Mouse (Mus musculus): ENCODE data around the gene Pde6b. TPM values are rescaled to one million over a fixed set of nuclear protein-coding genes. Genes with fewer than 3 reads are reported as not detected.

Pde6b gene
- polyA plus RNA-seq, 1 experiment from 2014 or later: 0.62 TPM

GRCm38 (mm10) chr5:108448785-108449668 lies 60.8 kb downstream of the Pde6b start, which contains the start of gene Mfsd7a:
TSS of gene Mfsd7a (minus strand) at chr5:108448891.
- Histone ChIP-seq H3K4me3 (peak within 1 kb of the TSS; percentile 42), H3K9me3 (no peaks in the 10 kb centered on the region), H3K4me1 (peaks cover 8% of the 10 kb centered on the region; the same call in 1 of the 2 replicates), H3K36me3 (no peaks in the 10 kb centered on the region), H3K27me3 (peaks cover 34% of the 10 kb centered on the region), H3K27ac (no peak within 1 kb of the TSS), H3K4me2 (peak within 1 kb of the TSS; percentile 69), H3K9ac (peak within 1 kb of the TSS; percentile 64)
- WGBS: 12% methylated on average over 24 of the region's 24 CpGs
- ATAC-seq (ENCODE audit: insufficient number of reproducible peaks, insufficient read depth, low FRiP score, low TSS enrichment, low read depth): peak; percentile 79

- no peak for ATAC-seq (ENCODE audit: insufficient number of reproducible peaks, insufficient read depth, low FRiP score, low TSS enrichment, low read depth)
- H3K9ac ChIP-seq: no peak overlapping the region
- no peak overlapping the region for H3K27ac ChIP-seq
- no peak overlapping the region for H3K4me3 ChIP-seq
- WGBS: 77% methylated on average over 8 of the region's 8 CpGs
- H3K27me3 ChIP-seq: peaks cover 27% of the 10 kb centered on the region
- H3K36me3 ChIP-seq: no peaks in the 10 kb centered on the region
- peaks cover 8% of the 10 kb centered on the region; the same call in 1 of the 2 replicates for H3K4me1 ChIP-seq
- no peaks in the 10 kb centered on the region for H3K9me3 ChIP-seq
- no peak overlapping the region for H3K4me2 ChIP-seq
Measured at GRCm38 (mm10) chr5:108450837-108451540, 62.8 kb downstream of the Pde6b start.

- ATAC-seq (ENCODE audit: insufficient number of reproducible peaks, insufficient read depth, low FRiP score, low TSS enrichment, low read depth): no peak
- H3K9ac ChIP-seq: no peak overlapping the region
- no peaks in the 10 kb centered on the region for H3K9me3 ChIP-seq
- H3K36me3 ChIP-seq: no peaks in the 10 kb centered on the region
- peaks cover 8% of the 10 kb centered on the region; the same call in 1 of the 2 replicates for H3K4me1 ChIP-seq
- H3K27ac ChIP-seq: no peak overlapping the region
- WGBS: 82% methylated on average over 1 of the region's 1 CpGs
- no peak overlapping the region for H3K4me3 ChIP-seq
- H3K4me2 ChIP-seq: no peak overlapping the region
- H3K27me3 ChIP-seq: peaks cover 21% of the 10 kb centered on the region
Measured at GRCm38 (mm10) chr5:108451611-108452010, 63.4 kb downstream of the Pde6b start.

DNA sequence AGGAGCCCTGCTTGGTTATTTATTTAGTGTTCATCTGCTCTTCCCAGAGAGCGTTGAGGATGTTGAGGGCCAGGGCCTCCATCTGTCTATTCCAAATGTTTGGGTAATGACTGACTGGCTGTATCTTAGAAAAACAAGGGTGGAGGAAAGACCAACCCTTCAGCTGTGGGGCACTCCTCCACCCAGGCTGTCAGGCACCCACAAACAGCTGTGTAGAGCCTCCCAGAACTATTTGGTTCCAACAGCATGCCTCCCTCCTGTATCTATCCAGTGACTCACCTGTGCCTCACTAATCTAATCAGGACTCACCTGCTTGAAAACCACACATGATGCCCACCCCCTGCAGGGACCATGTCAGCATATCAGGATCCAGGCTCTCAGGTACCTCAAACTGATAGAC lies 64.2 kb downstream of the Pde6b start:
- Histone ChIP-seq H3K4me1 (peaks cover 8% of the 10 kb centered on the region; the same call in 1 of the 2 replicates), H3K27me3 (peaks cover 13% of the 10 kb centered on the region), H3K9ac (no peak overlapping the region), H3K9me3 (no peaks in the 10 kb centered on the region), H3K36me3 (no peaks in the 10 kb centered on the region), H3K4me2 (no peak overlapping the region), H3K4me3 (no peak overlapping the region), H3K27ac (no peak overlapping the region)
- 90% methylated on average over 1 of the region's 1 CpGs for WGBS
- no peak for ATAC-seq (ENCODE audit: insufficient number of reproducible peaks, insufficient read depth, low FRiP score, low TSS enrichment, low read depth)

DNA sequence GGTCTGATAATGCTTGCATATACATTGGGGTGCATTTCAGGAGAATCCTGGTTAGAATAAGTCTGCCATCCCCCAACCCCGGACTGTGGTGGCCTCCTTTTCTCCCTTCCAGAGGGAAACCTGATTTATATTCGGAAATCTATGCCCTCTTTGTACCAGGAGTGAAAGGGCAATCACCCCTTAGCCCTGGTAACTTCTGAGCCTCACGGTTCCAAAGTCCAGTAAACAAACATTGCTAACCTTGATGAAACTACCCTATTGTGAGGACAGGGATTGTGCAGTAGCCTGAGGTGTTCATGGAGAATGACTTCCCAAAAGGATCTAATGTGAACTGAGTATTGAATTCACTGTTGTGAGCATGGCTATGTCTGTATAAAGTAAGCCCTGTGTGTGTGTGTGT lies 65.9 kb downstream of the Pde6b start:
- H3K4me3 ChIP-seq: no peak overlapping the region
- peaks cover 3% of the 10 kb centered on the region; the same call in 1 of the 2 replicates for H3K4me1 ChIP-seq
- no peaks in the 10 kb centered on the region for H3K9me3 ChIP-seq
- no peak overlapping the region for H3K9ac ChIP-seq
- H3K27ac ChIP-seq: no peak overlapping the region
- H3K27me3 ChIP-seq: 0 out of 2 replicates have a peak, but pooled peaks cover 9% of the 10 kb centered on the region
- no peaks in the 10 kb centered on the region for H3K36me3 ChIP-seq
- no peak overlapping the region for H3K4me2 ChIP-seq
- WGBS: 33% methylated on average over 3 of the region's 3 CpGs
- no peak for ATAC-seq (ENCODE audit: insufficient number of reproducible peaks, insufficient read depth, low FRiP score, low TSS enrichment, low read depth)

GRCm38 (mm10) chr5:108458706-108459105 lies 70.5 kb downstream of the Pde6b start:
- 81% methylated on average over 2 of the region's 2 CpGs for WGBS
- Histone ChIP-seq H3K4me3 (no peak overlapping the region), H3K27ac (no peak overlapping the region), H3K9ac (no peak overlapping the region), H3K36me3 (no peaks in the 10 kb centered on the region), H3K4me2 (no peak overlapping the region), H3K9me3 (no peaks in the 10 kb centered on the region), H3K27me3 (0 out of 2 replicates have a peak, but pooled peaks cover 9% of the 10 kb centered on the region), H3K4me1 (peaks cover 22% of the 10 kb centered on the region)
- no peak for ATAC-seq (ENCODE audit: insufficient number of reproducible peaks, insufficient read depth, low FRiP score, low TSS enrichment, low read depth)

DNA sequence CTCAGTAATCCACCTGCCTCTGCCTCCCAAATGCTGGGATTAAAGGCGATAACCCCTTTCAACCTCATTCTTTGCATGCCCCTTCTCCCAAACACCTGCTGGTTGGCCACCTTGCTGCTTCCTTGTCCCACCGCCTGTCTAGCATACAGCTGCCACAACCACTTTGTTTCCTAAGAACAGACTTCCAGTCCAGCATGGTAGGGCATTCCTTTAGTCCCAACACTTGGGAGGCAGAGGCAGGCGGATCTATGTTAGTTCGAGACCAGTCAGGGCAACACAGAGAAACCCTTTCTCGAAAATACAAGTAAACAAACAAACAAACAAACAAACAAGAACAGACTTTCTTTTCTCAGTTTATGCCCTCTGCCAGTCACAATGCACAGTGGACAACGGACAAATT lies 72.3 kb downstream of the Pde6b start:
- ATAC-seq (ENCODE audit: insufficient number of reproducible peaks, insufficient read depth, low FRiP score, low TSS enrichment, low read depth): no peak
- peak overlapping the region; percentile 99 for H3K4me2 ChIP-seq
- no peaks in the 10 kb centered on the region for H3K9me3 ChIP-seq
- H3K4me3 ChIP-seq: peak overlapping the region; percentile 94
- H3K9ac ChIP-seq: peak overlapping the region; percentile 99
- WGBS: 37% methylated on average over 6 of the region's 6 CpGs
- no peak overlapping the region for H3K27ac ChIP-seq
- no peaks in the 10 kb centered on the region for H3K36me3 ChIP-seq
- 0 out of 2 replicates have a peak, but pooled peaks cover 9% of the 10 kb centered on the region for H3K27me3 ChIP-seq
- peaks cover 26% of the 10 kb centered on the region for H3K4me1 ChIP-seq

DNA sequence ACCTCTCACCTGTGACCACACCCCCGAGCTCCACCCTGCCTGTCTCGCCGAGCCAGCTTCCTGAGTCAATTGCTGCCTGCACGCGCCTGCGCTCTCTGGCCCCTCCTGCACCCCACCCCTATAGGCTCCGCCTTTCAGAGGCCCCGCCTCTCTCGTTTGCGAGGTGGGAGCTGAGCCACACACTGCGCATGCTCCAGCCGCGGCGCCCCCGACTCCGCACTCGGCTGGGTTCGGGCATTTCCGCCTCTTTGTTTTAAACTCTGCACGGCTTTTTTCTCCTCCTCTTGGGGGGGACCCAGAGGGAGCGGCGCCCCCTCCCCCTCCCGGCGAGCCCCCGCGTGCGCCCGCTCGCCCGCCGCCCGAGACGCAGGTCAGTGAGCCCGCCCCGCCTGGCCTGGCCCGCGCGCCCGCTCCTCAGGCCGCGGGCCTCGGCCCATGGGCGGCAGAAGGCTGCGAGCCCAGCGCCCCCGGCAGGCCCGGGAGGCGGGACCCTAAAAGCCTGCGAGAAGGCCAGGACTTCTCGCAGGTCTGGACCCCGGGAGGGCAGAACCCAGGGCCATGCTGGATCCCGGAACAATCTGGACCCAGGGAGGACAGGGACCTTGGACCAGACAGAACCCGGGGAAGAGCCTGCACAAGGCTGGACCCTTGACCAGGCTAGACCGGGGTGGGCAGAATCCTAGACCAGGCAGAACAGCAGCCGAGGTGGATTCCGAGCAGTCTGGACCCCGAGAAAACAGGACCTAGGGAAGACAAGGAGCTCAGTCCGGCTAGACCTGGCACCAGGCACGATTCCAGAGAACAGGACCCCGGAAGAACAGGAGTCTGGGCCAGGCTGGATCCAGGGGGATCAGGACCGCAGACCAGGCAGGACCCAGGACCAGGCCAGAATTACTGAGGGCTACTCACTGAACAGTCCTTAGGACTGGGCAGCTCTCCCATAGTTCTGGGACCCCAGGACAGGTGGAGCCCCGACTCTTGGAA lies 73.2 kb downstream of the Pde6b start, which contains the start of gene Pcgf3:
Gene Pcgf3 (plus strand): TSS at position 151 of the 984 bp plus-strand sequence.
- peak; percentile 99 for ATAC-seq (ENCODE audit: insufficient number of reproducible peaks, insufficient read depth, low FRiP score, low TSS enrichment, low read depth)
- H3K4me3 ChIP-seq: peak within 1 kb of the TSS; percentile 94
- peak within 1 kb of the TSS; percentile 81 for H3K27ac ChIP-seq
- 0 out of 2 replicates have a peak, but pooled peaks cover 2% of the 10 kb centered on the region for H3K36me3 ChIP-seq
- WGBS: under 1% methylated on average over 62 of the region's 62 CpGs
- no peaks in the 10 kb centered on the region for H3K9me3 ChIP-seq
- H3K4me2 ChIP-seq: peak within 1 kb of the TSS; percentile 99
- H3K4me1 ChIP-seq: peaks cover 34% of the 10 kb centered on the region
- H3K9ac ChIP-seq: peak within 1 kb of the TSS; percentile 99
- 0 out of 2 replicates have a peak, but pooled peaks cover 9% of the 10 kb centered on the region for H3K27me3 ChIP-seq

GRCm38 (mm10) chr5:108462446-108462845 lies 74.3 kb downstream of the Pde6b start:
- H3K9ac ChIP-seq: peak overlapping the region; percentile 99
- H3K4me2 ChIP-seq: peak overlapping the region; percentile 99
- H3K4me1 ChIP-seq: peaks cover 34% of the 10 kb centered on the region
- no peak for ATAC-seq (ENCODE audit: insufficient number of reproducible peaks, insufficient read depth, low FRiP score, low TSS enrichment, low read depth)
- H3K27me3 ChIP-seq: 0 out of 2 replicates have a peak, but pooled peaks cover 9% of the 10 kb centered on the region
- peak overlapping the region; percentile 94 for H3K4me3 ChIP-seq
- H3K27ac ChIP-seq: peak overlapping the region; percentile 81
- H3K9me3 ChIP-seq: no peaks in the 10 kb centered on the region
- 0 out of 2 replicates have a peak, but pooled peaks cover 11% of the 10 kb centered on the region for H3K36me3 ChIP-seq
- WGBS: 35% methylated on average over 4 of the region's 4 CpGs

DNA sequence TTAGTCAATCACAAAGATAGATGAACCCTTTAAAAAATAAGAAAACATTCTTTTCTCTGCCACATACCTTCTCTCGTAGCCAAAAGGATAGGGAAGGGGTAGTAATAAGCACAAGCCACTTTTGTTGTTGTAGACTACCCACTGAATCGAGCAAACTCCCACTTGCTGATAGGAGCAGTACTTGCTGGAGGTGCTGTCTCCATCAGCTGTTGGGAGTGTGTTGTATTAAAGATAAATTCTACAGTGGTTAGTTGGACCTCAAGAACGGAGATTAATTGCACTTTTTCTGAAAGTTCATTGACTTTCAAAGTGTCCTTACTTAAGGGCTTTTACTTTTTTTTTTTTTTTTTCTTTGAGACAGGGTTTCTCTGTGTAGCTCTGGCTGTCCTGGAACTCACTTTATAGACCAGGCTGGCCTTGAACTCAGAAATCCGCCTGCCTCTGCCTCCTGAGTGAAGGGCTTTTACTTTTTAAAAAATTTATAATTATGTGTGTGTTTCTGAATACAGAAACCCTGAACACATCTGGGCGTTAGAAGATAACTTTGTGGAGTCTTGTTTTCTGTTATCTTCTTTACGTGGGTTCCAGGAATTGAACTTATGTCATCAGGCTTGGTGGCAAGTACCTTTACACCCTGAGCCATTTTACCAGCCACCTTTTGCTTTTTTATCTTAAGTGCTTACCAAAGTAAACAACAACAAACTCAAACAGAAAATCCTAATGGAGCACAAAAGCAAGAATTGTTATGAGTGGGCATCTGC lies 77.1 kb downstream of the Pde6b start:
- Histone ChIP-seq H3K36me3 (peaks cover 15% of the 10 kb centered on the region; the same call in 1 of the 2 replicates), H3K4me2 (no peak overlapping the region), H3K9me3 (no peaks in the 10 kb centered on the region), H3K9ac (no peak overlapping the region), H3K27me3 (no peaks in the 10 kb centered on the region), H3K4me1 (peaks cover 34% of the 10 kb centered on the region), H3K27ac (no peak overlapping the region), H3K4me3 (no peak overlapping the region)
- no peak for ATAC-seq (ENCODE audit: insufficient number of reproducible peaks, insufficient read depth, low FRiP score, low TSS enrichment, low read depth)
- 90% methylated on average over 6 of the region's 6 CpGs for WGBS

Measured in embryonic facial prominence, embryonic 13.5 days (tissue).